Mouse (Mus musculus) embryonic facial prominence, embryonic 14.5 days (tissue): Measurements from ENCODE around the gene Ppfibp2. TPM values are rescaled to one million over a fixed set of nuclear protein-coding genes. Genes with fewer than 3 reads are reported as not detected.
A peak's percentile ranks its signal among the peaks of the same experiment; 100 is the strongest.

Experiments
- ATAC-seq: fragments of 200-750 bp; cut with Nextera tagmentation; 2 replicates; pipeline ENCODE4 v1.8.0; 2017; ENCODE audit warnings: low read depth, moderate number of reproducible peaks, moderate TSS enrichment
- DNase-seq: peaks from one replicate; pipeline ENCODE4 v3.0.0-alpha.2; 2015; ENCODE audit warnings: low spot score
- H3K27ac ChIP-seq: fragments of 300-500 bp; sonication (generic); replicated peaks from 2 replicates; pipeline ENCODE4 v1.5.1; 2014; ENCODE audit warnings: low read depth, mild to moderate bottlenecking, low read length, moderate library complexity
- H3K27me3 ChIP-seq: fragments of 300-500 bp; sonication (generic); replicated peaks from 2 replicates; pipeline ENCODE4 v1.6.1; 2014; ENCODE audit warnings: low read length; ENCODE audit not compliant: control insufficient read depth, insufficient read depth
- H3K36me3 ChIP-seq: fragments of 300-500 bp; sonication (generic); 2 replicates; pipeline ENCODE4 v1.6.1; 2014; ENCODE audit warnings: low read length, mixed read lengths; ENCODE audit not compliant: control insufficient read depth, insufficient read depth
- H3K4me1 ChIP-seq: fragments of 300-500 bp; sonication (generic); 2 replicates; pipeline ENCODE4 v1.6.1; 2014; ENCODE audit warnings: antibody characterized with exemption, low read length; ENCODE audit not compliant: control insufficient read depth, insufficient read depth
- H3K4me2 ChIP-seq: fragments of 300-500 bp; sonication (generic); 2 replicates; pipeline ENCODE4 v1.6.1; 2014; ENCODE audit warnings: low read depth, mild to moderate bottlenecking, low read length, moderate library complexity, mixed read lengths
- H3K4me3 ChIP-seq: fragments of 300-500 bp; sonication (generic); 2 replicates; pipeline ENCODE4 v1.5.1; 2014; ENCODE audit warnings: low read depth, mild to moderate bottlenecking, low read length
- H3K9ac ChIP-seq: fragments of 300-500 bp; sonication (generic); 2 replicates; pipeline ENCODE4 v1.6.1; 2014; ENCODE audit warnings: low read depth, mild to moderate bottlenecking, low read length, moderate library complexity, mixed read lengths
- H3K9me3 ChIP-seq: fragments of 300-500 bp; sonication (generic); 2 replicates; pipeline ENCODE4 v1.6.1; 2016; ENCODE audit warnings: low read length; ENCODE audit not compliant: control insufficient read depth
- WGBS: fragments of 180-500 bp; shearing (Covaris S2); extraction: QIAGEN DNeasy Blood & Tissue Kit; methylation state at CpG from one replicate; pipeline ENCODE4 v1.1.7; 2014; 5-methylcytosine and 5-hydroxymethylcytosine counted together
- polyA plus RNA-seq: library from polyadenylated mRNA; unstranded; fragments of >200 nt; fragmentation: Nextera tagmentation; extraction: Ambion mirVana; gene quantifications from 2 replicates; pipeline ENCODE4 v1.2.1, GENCODE M21; 2014

Ppfibp2 gene
- polyA plus RNA-seq, 1 experiment from 2014 or later: 14.3 TPM

DNA sequence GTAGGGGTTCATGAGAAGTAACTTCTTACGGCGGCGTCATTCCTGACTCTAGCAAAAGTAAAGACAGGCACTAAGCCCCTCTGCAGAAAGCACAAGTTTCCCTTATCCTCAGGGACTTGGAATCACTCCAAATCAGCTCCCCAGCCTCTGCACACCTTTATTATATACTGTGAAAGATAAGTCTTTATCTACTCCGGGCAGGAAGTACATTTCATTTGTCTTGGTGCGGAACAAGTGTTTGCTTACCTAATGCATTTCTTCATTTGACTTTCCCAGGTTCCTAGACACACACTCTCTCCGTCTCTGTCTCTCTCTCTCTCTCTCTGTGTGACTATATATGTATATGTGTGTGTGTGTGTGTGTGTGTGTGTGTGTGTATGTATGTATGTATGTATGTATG lies 68.6 kb downstream of the Ppfibp2 start:
- ATAC-seq (no peak), DNase-seq (no peak)
- no peak overlapping the region for H3K4me3 ChIP-seq
- no peak overlapping the region for H3K4me2 ChIP-seq
- no peak overlapping the region for H3K9ac ChIP-seq
- peak overlapping the region; percentile 92 for H3K27ac ChIP-seq
- no peaks in the 10 kb centered on the region for H3K27me3 ChIP-seq
- peaks cover 53% of the 10 kb centered on the region for H3K4me1 ChIP-seq
- no peaks in the 10 kb centered on the region for H3K9me3 ChIP-seq
- no peaks in the 10 kb centered on the region for H3K36me3 ChIP-seq
- 60% methylated on average over 6 of the region's 6 CpGs for WGBS

DNA sequence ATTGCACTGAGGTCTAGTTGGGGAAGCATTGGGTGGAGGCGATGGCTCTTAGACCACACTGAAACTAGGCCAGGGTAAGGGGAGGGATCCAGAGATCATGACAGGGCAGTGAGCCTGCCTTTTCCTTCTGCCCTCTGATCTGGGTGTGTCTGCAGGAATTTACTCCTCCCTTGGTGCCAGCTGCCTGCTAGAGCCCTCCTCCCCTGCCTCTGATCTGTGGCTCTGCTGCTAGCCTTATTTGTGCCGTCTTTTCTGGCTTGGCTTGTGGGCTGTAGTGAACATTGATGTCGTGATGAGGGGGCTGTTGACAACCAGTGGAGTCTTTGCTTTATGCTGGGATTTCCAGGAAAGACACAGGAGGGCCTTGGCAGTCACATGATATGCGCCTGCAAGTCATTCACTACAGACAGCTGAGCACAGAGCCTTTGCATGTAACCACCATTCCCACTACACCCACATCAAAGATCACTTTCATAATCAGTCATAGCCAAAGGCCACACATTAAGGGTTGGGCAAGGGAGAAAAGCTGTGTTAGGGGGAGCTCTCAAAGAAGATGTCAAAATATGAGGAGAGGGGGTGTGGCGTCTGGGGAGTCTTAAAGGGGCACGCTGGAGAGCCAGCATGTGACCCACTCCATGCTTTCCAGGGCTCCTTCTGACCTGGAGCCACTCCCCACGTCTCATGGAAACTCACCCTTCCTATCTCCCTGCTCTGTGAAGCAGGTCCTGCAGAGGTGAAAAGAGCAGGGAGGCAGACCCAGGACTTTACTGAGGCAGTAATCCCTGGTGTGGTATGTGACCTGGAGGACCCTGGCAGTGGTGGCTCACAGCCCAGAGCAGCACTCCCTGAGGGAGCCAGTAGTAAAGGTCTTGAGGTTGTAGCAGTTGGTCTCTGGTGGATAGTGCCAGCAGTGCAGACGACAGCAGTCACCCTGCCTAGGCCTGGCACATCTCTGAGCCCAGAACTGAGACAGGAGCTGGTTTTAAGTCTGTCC lies 69.4 kb downstream of the Ppfibp2 start:
- peak; percentile 86 for DNase-seq
- Histone ChIP-seq H3K27ac (peak overlapping the region; percentile 92), H3K9ac (peak overlapping the region; percentile 35), H3K4me1 (peaks cover 53% of the 10 kb centered on the region), H3K27me3 (no peaks in the 10 kb centered on the region), H3K4me3 (peak overlapping the region; percentile 45), H3K4me2 (peak overlapping the region; percentile 58), H3K36me3 (no peaks in the 10 kb centered on the region), H3K9me3 (no peaks in the 10 kb centered on the region)
- 20% methylated on average over 8 of the region's 8 CpGs for WGBS
- peak; percentile 74 for ATAC-seq

DNA sequence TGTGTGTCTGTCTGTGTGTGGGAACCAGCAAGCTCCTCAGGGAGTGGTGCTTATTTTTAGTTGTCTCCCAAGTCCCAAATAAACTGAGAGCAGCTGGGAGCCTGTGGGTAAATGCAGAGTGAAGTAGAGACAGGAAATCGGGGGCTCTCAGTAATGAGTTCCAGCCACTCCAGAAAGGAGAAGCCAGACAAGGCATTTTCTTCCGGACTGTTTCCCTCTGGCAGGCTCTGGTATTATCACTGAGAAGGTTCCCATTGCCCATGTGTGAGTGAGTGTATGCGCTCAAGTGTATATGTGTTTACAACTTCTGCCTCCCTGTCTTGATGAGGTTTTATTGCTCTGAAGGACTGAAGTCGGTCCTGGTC lies 70.2 kb downstream of the Ppfibp2 start:
- Histone ChIP-seq H3K27ac (peak overlapping the region; percentile 92), H3K36me3 (no peaks in the 10 kb centered on the region), H3K9ac (peak overlapping the region; percentile 69), H3K4me1 (peaks cover 53% of the 10 kb centered on the region), H3K9me3 (no peaks in the 10 kb centered on the region), H3K4me3 (peak overlapping the region; percentile 45), H3K4me2 (peak overlapping the region; percentile 58), H3K27me3 (no peaks in the 10 kb centered on the region)
- peak; percentile 38 for ATAC-seq
- DNase-seq: peak; percentile 84
- WGBS: 19% methylated on average over 4 of the region's 4 CpGs

DNA sequence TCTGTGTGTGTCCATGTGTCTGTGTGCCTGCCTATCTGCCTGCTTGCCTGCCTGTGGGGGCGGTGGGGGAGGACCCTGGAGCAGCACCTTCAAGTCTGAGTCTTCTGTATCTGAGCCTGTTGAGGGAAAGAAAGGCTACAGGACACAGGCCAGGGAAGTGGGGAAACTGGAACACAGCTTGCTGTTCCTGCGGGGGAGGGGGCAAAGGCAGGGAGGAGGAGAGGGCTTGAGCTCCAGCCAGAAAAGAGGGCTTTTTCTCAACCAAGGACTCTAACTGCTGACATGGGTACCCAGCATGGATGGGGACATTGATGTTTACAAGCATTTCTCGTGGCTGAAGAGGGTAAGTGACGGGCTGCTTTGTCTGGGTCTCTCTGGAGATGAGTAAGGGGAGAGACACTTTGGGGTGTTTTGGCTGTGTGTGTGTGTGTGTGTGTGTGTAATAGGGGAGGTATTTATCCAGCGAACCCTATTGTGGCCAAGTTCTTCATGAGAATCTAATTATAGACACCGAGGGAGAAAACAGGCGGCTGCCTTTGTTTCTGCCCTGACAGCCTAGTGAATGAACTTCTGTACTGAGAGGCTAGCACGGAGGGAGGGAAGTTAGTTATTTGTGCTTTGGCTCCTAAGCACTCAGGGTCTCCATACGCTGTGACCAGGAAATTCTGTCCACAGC lies 70.7 kb downstream of the Ppfibp2 start:
- 12% methylated on average over 9 of the region's 9 CpGs for WGBS
- Histone ChIP-seq H3K27me3 (no peaks in the 10 kb centered on the region), H3K36me3 (no peaks in the 10 kb centered on the region), H3K9me3 (no peaks in the 10 kb centered on the region), H3K9ac (peak overlapping the region; percentile 69), H3K27ac (peak overlapping the region; percentile 92), H3K4me3 (peak overlapping the region; percentile 45), H3K4me2 (peak overlapping the region; percentile 58), H3K4me1 (peaks cover 53% of the 10 kb centered on the region)
- peak; percentile 74 for DNase-seq
- ATAC-seq: peak; percentile 31

DNA sequence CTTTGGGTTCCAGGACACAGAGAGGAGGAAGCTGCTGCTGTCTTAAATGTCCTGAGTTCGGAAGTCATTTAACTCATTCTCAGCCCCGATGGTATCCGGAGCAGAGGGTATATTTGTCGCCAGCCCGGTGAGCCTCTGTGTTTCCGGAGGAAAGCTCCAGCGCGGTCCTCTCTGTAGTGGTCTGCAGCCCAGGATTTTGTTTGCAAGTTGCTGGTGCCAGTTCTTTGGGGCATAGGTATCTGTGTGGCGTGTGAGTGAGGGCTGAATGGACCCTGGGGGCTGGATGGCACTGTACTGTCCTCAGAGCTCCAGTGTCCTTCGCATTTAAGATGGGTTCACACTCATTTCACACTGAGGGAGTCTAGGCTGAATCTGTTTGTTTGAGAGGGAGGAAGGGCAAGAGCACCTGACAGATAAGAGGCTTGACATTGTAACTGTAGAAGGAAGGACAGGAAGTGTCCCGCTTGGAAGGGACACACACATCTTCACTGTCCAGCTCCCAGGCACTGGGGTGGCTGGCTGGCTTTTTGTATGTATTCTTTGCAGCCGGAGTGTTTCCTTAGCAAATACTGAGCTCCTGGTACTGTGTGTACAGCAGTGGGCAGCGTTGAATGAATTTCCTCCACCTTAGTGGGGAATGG lies 71.4 kb downstream of the Ppfibp2 start:
- peaks cover 52% of the 10 kb centered on the region for H3K4me1 ChIP-seq
- 18% methylated on average over 13 of the region's 13 CpGs for WGBS

DNA sequence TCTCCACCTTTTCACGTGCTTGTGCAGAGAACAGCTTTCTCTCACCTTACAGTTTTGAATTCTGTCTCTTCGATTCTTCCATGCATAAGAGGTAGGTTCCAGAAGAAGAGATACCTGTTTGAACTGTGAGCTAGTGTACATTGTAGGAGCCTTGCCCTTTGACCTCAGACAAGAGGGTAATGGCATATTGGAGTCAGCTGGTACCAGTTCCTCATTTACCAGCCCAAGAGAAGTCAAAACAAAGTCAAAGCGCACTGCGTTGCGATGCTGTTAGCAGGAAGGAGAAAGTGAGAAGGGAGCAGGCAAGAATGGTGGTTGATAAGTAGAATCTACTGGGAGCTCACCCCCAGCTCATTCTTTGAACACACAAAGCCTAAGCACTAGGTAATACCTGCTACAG lies 73.5 kb downstream of the Ppfibp2 start:
- H3K4me1 ChIP-seq: peaks cover 35% of the 10 kb centered on the region

More for the DNA sequence above, 71.4 kb downstream of the Ppfibp2 start:
- ATAC-seq (no peak), DNase-seq (no peak)
- no peaks in the 10 kb centered on the region for H3K27me3 ChIP-seq
- peak overlapping the region; percentile 69 for H3K9ac ChIP-seq
- H3K4me2 ChIP-seq: peak overlapping the region; percentile 58
- no peaks in the 10 kb centered on the region for H3K36me3 ChIP-seq
- H3K4me3 ChIP-seq: peak overlapping the region; percentile 45
- peak overlapping the region; percentile 92 for H3K27ac ChIP-seq
- H3K9me3 ChIP-seq: no peaks in the 10 kb centered on the region

GRCm38 (mm10) chr7:107675224-107675623 lies 80.2 kb downstream of the Ppfibp2 start:
- DNase-seq: no peak
- H3K4me1 ChIP-seq: peaks cover 8% of the 10 kb centered on the region
- no peak overlapping the region for H3K4me3 ChIP-seq
- no peaks in the 10 kb centered on the region for H3K36me3 ChIP-seq
- peak; percentile 69 for ATAC-seq
- H3K9ac ChIP-seq: no peak overlapping the region
- no peak overlapping the region for H3K4me2 ChIP-seq
- H3K27me3 ChIP-seq: no peaks in the 10 kb centered on the region
- H3K9me3 ChIP-seq: no peaks in the 10 kb centered on the region
- peak overlapping the region; percentile 44; the same call in 1 of the 2 replicates for H3K27ac ChIP-seq
- WGBS: 60% methylated on average over 3 of the region's 3 CpGs

More for the DNA sequence above, 73.5 kb downstream of the Ppfibp2 start:
- H3K9ac ChIP-seq: no peak overlapping the region
- no peaks in the 10 kb centered on the region for H3K36me3 ChIP-seq
- DNase-seq: no peak
- H3K4me2 ChIP-seq: no peak overlapping the region
- H3K27ac ChIP-seq: no peak overlapping the region
- no peak overlapping the region for H3K4me3 ChIP-seq
- no peaks in the 10 kb centered on the region for H3K27me3 ChIP-seq
- no peak for ATAC-seq
- WGBS: 85% methylated on average over 5 of the region's 5 CpGs
- H3K9me3 ChIP-seq: no peaks in the 10 kb centered on the region

DNA sequence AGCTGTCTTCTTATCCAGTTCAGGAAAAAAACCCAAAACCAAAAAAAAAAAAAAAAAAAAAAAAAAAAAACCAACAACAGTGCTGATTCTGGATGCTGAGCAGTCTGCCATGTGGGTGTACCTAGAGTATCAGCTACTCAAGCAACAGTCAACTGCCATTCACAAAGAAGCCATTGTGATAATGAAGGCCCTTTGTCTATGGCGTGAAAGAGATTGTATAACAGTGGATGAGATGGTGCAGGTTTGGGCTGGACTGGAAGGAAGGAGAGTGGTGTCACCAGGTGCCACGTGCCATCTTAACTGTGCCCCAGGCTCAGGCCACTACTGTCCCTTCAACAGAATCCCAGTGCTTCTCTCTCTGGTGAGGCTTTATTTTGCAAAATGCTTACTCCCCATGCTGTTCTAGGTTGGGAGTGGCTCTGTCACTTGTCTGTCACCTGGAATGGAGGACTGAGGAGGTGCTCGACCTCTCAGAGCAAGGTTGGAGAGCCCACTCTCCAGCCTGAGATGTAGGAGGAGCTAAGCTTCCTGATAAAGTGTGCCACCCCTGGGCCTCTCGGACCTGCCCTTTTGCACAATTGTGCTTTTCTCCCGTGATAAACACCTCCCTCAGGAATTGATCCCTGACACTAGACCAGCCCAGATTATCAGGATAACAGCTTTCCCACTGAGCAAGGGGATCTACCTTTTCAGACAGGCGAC lies 85.3 kb downstream of the Ppfibp2 start:
- H3K9me3 ChIP-seq: no peaks in the 10 kb centered on the region

More for the DNA sequence above, 85.3 kb downstream of the Ppfibp2 start:
- DNase-seq (no peak), ATAC-seq (no peak)
- Histone ChIP-seq H3K4me1 (peaks cover 1% of the 10 kb centered on the region), H3K36me3 (0 out of 2 replicates have a peak, but pooled peaks cover 5% of the 10 kb centered on the region), H3K4me3 (no peak overlapping the region), H3K27ac (no peak overlapping the region), H3K9ac (no peak overlapping the region), H3K27me3 (no peaks in the 10 kb centered on the region), H3K4me2 (no peak overlapping the region)
- 48% methylated on average over 6 of the region's 6 CpGs for WGBS
